Mouse (Mus musculus) hindbrain, embryonic 15.5 days (tissue): ENCODE results near the gene Cyp3a59. TPM values are rescaled to one million over a fixed set of nuclear protein-coding genes. Genes with fewer than 3 reads are reported as not detected.
"Not testable (repeated sequence)": the region's sequence is repeated elsewhere in the genome, so short reads cannot be mapped to it uniquely, and the experiment has no call there.

Experiments used
- ATAC-seq: fragments of 200-750 bp; cut with Nextera tagmentation; 2 replicates; pipeline ENCODE4 v1.8.0; 2017; ENCODE audit warnings: low read depth, moderate number of reproducible peaks, moderate TSS enrichment; ENCODE audit not compliant: low FRiP score
- H3K27ac ChIP-seq: fragments of 300-500 bp; sonication (generic); replicated peaks from 2 replicates; pipeline ENCODE4 v1.5.1; 2015; ENCODE audit warnings: mild to moderate bottlenecking, inconsistent platforms
- H3K27me3 ChIP-seq: fragments of 300-500 bp; sonication (generic); 2 replicates; pipeline ENCODE4 v1.6.1; 2015; ENCODE audit warnings: control low read depth, inconsistent platforms
- H3K36me3 ChIP-seq: fragments of 300-500 bp; sonication (generic); 2 replicates; pipeline ENCODE4 v1.6.1; 2015; ENCODE audit warnings: control low read depth, inconsistent platforms
- H3K4me1 ChIP-seq: fragments of 300-500 bp; sonication (generic); replicated peaks from 2 replicates; pipeline ENCODE4 v1.6.1; 2015; ENCODE audit warnings: control low read depth, inconsistent platforms
- H3K4me2 ChIP-seq: fragments of 300-500 bp; sonication (generic); 2 replicates; pipeline ENCODE4 v1.6.1; 2015; ENCODE audit warnings: moderate library complexity, mild to moderate bottlenecking, inconsistent platforms
- H3K4me3 ChIP-seq: fragments of 300-500 bp; sonication (generic); 2 replicates; pipeline ENCODE4 v1.5.1; 2015; ENCODE audit warnings: mild to moderate bottlenecking, inconsistent platforms
- H3K9ac ChIP-seq: fragments of 300-500 bp; sonication (generic); 2 replicates; pipeline ENCODE4 v1.6.1; 2015; ENCODE audit warnings: inconsistent platforms
- H3K9me3 ChIP-seq: fragments of 300-500 bp; sonication (generic); 2 replicates; pipeline ENCODE4 v1.6.1; 2016; ENCODE audit warnings: control low read depth, inconsistent platforms
- WGBS: fragments of 180-500 bp; shearing (Covaris S2); methylation state at CpG from one replicate; pipeline ENCODE4 v1.1.7; 2015; 5-methylcytosine and 5-hydroxymethylcytosine counted together
- polyA plus RNA-seq: library from polyadenylated mRNA; unstranded; fragments of >200 nt; fragmentation: Nextera tagmentation; extraction: Ambion mirVana; gene quantifications from 2 replicates; pipeline ENCODE4 v1.2.1, GENCODE M21; 2015

Gene Cyp3a59
- polyA plus RNA-seq = not detected in 2 replicates

DNA sequence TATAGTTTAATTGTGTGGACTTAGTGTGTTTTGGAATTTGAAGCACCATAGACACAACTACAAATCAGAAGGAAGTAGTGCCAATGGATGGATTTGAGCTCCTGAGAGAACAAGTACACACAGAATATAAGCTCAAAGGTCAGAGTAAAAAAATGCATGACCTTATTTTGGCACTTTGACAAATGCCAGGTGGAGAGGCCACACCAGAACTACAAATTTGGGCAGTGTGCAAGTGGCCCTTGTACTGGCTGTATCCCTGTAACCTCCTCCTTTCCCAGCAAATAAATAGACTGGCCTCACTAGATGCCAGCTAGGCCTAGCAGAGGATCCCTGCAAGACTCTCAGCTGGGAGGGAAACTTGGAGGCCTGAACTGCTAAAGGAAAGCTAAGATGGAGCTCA, at the start of gene Cyp3a59:
Cyp3a59 (plus strand) TSS at position 313 of the 400 bp plus-strand sequence.
- ATAC-seq, H3K27me3 ChIP-seq, H3K4me2 ChIP-seq, H3K27ac ChIP-seq, H3K4me1 ChIP-seq, H3K36me3 ChIP-seq, H3K9ac ChIP-seq, H3K4me3 ChIP-seq, H3K9me3 ChIP-seq: not testable (repeated sequence)

GRCm38 (mm10) chr5:146070099-146070498, 9.0 kb upstream of the Cyp3a59 start:
- Histone ChIP-seq H3K4me3 (no peak overlapping the region), H3K4me1 (no peaks in the 10 kb centered on the region), H3K9me3 (0 out of 2 replicates have a peak, but pooled peaks cover 6% of the 10 kb centered on the region), H3K27ac (no peak overlapping the region), H3K36me3 (no peaks in the 10 kb centered on the region), H3K4me2 (no peak overlapping the region), H3K27me3 (no peaks in the 10 kb centered on the region), H3K9ac (no peak overlapping the region)
- no peak for ATAC-seq
- 50% methylated on average over 1 of the region's 1 CpGs for WGBS

- Histone ChIP-seq H3K9ac (no peak overlapping the region), H3K4me3 (no peak overlapping the region), H3K9me3 (no peaks in the 10 kb centered on the region), H3K36me3 (no peaks in the 10 kb centered on the region), H3K27me3 (no peaks in the 10 kb centered on the region), H3K27ac (no peak overlapping the region), H3K4me2 (no peak overlapping the region), H3K4me1 (no peaks in the 10 kb centered on the region)
- no peak for ATAC-seq
- WGBS = 48% methylated on average over 2 of the region's 2 CpGs
These were observed 68.8 kb downstream of the Cyp3a59 start for GRCm38 (mm10) chr5:146147903-146148302.

GRCm38 (mm10) chr5:146150454-146150853, 71.4 kb downstream of the Cyp3a59 start:
- ATAC-seq = no peak
- H3K4me2 ChIP-seq = no peak overlapping the region
- no peaks in the 10 kb centered on the region for H3K36me3 ChIP-seq
- WGBS = 85% methylated on average over 3 of the region's 3 CpGs
- no peak overlapping the region for H3K4me3 ChIP-seq
- no peak overlapping the region for H3K9ac ChIP-seq
- H3K9me3 ChIP-seq = no peaks in the 10 kb centered on the region
- no peaks in the 10 kb centered on the region for H3K27me3 ChIP-seq
- no peak overlapping the region for H3K27ac ChIP-seq
- no peaks in the 10 kb centered on the region for H3K4me1 ChIP-seq

DNA sequence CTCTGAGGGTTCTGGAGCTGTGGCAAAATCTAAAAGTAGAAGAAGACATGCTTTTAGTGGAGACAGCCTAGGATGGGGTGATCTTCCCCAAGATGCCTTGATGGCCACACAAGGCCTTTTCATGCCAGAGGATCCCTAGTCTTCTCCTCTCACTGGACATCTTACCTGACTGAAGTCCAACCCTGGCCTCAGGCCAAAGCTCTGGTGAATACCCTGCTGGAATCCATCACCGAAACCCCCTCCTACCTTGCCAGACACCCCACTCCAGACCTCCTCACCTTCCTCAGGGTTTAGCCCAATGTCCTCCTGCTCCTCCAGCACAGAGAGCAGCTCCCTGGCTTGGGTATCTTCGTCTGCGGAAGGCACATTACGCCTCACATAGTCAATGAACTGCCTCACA, 79.3 kb downstream of the Cyp3a59 start:
- H3K27me3 ChIP-seq, H3K9me3 ChIP-seq, H3K36me3 ChIP-seq, H3K4me2 ChIP-seq, ATAC-seq, H3K9ac ChIP-seq, H3K4me3 ChIP-seq, H3K27ac ChIP-seq, H3K4me1 ChIP-seq: not testable (repeated sequence)
- WGBS = 94% methylated on average over 4 of the region's 4 CpGs

- WGBS = 93% methylated on average over 3 of the region's 3 CpGs
- ATAC-seq, H3K9me3 ChIP-seq, H3K4me2 ChIP-seq, H3K36me3 ChIP-seq, H3K27ac ChIP-seq, H3K27me3 ChIP-seq, H3K9ac ChIP-seq, H3K4me3 ChIP-seq, H3K4me1 ChIP-seq: not testable (repeated sequence)
These were observed 81.4 kb downstream of the Cyp3a59 start, which contains the start of gene Gm5565 for GRCm38 (mm10) chr5:146160439-146160838. Gm5565 (minus strand) TSS chr5:146160539.

Other genes with a start within 250 kb of the Cyp3a59 start
- not detected in 2 replicates for gene Cyp3a11, start 199.3 kb upstream of the Cyp3a59 start, polyA plus RNA-seq
- gene Cyp3a25, start 69.6 kb upstream of the Cyp3a59 start, polyA plus RNA-seq = not detected in 2 replicates
- not detected in 2 replicates for gene Gm5565, start 81.3 kb downstream of the Cyp3a59 start, polyA plus RNA-seq
- not detected in 2 replicates for gene Gm6309, start 91.5 kb downstream of the Cyp3a59 start, polyA plus RNA-seq
- 0.51 TPM in 1 of 2 replicates, not detected in the other for gene 1700001J03Rik, start 106.0 kb downstream of the Cyp3a59 start, polyA plus RNA-seq
- 26.7 and 30.8 TPM in 2 replicates for gene Rnf6, start 142.3 kb downstream of the Cyp3a59 start, polyA plus RNA-seq
- 19.2 and 20.7 TPM in 2 replicates for gene Cdk8, start 152.0 kb downstream of the Cyp3a59 start, polyA plus RNA-seq